Mouse (Mus musculus) kidney, embryonic 14.5 days (tissue): ENCODE data around the gene Lig4. TPM values are rescaled to one million over a fixed set of nuclear protein-coding genes. Genes with fewer than 3 reads are reported as not detected.

Source experiments
- ATAC-seq: fragments of 200-750 bp; cut with Nextera tagmentation; 2 replicates; pipeline ENCODE4 v1.8.0; 2017; ENCODE audit warnings: moderate number of reproducible peaks, mild to moderate bottlenecking, moderate TSS enrichment, moderate library complexity; ENCODE audit not compliant: low FRiP score, low TSS enrichment
- H3K27ac ChIP-seq: fragments of 300-500 bp; sonication (generic); 2 replicates; pipeline ENCODE4 v1.5.1; 2014; ENCODE audit warnings: low read depth, mild to moderate bottlenecking, low read length, moderate library complexity, mixed read lengths
- H3K27me3 ChIP-seq: fragments of 300-500 bp; sonication (generic); 2 replicates; pipeline ENCODE4 v1.6.1; 2014; ENCODE audit warnings: mild to moderate bottlenecking, low read length; ENCODE audit not compliant: control insufficient read depth, insufficient read depth
- H3K36me3 ChIP-seq: fragments of 300-500 bp; sonication (generic); 2 replicates; pipeline ENCODE4 v1.6.1; 2014; ENCODE audit warnings: low read length, mixed read lengths; ENCODE audit not compliant: control insufficient read depth, insufficient read depth
- H3K4me1 ChIP-seq: fragments of 300-500 bp; sonication (generic); 2 replicates; pipeline ENCODE4 v1.6.1; 2014; ENCODE audit warnings: low read length, mixed read lengths; ENCODE audit not compliant: control insufficient read depth, insufficient read depth
- H3K4me2 ChIP-seq: fragments of 300-500 bp; sonication (generic); replicated peaks from 2 replicates; pipeline ENCODE4 v1.6.1; 2014; ENCODE audit warnings: low read depth, mild to moderate bottlenecking, low read length
- H3K4me3 ChIP-seq: fragments of 300-500 bp; sonication (generic); 2 replicates; pipeline ENCODE4 v1.5.1; 2014; ENCODE audit warnings: mild to moderate bottlenecking, low read length
- H3K9ac ChIP-seq: fragments of 300-500 bp; sonication (generic); 2 replicates; pipeline ENCODE4 v1.6.1; 2014; ENCODE audit warnings: low read depth, mild to moderate bottlenecking, low read length, moderate library complexity
- H3K9me3 ChIP-seq: fragments of 300-500 bp; sonication (generic); 2 replicates; pipeline ENCODE4 v1.6.1; 2016; ENCODE audit warnings: low read length; ENCODE audit not compliant: control insufficient read depth
- WGBS: fragments of 180-500 bp; shearing (Covaris S2); extraction: QIAGEN DNeasy Blood & Tissue Kit; methylation state at CpG from one replicate; pipeline ENCODE4 v1.1.7; 2014; 5-methylcytosine and 5-hydroxymethylcytosine counted together
- polyA plus RNA-seq: library from polyadenylated mRNA; unstranded; fragments of >200 nt; fragmentation: Nextera tagmentation; extraction: Ambion mirVana; gene quantifications from 2 replicates; pipeline ENCODE4 v1.2.1, GENCODE M21; 2014

The Lig4 gene
- polyA plus RNA-seq, 1 experiment from 2014 or later: 5.8 TPM

DNA sequence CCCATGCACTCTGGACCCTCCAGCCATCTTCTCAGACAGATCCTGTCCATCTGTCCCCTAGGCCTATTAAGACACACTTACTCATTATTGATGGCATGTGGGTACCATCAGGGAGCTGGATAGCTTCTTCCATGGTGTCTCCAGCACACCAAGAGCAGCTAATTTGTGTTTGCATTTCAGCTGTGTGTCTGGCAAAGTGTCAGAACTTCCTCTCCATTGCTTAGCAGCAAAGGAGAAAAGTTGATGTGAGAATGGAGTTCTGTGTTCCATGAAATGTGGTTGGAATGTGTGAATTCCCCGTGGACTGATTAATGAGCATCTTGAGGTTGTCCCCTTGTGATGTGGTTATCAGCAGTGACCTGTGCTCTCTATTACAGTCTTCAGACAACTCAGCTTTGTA, 2.3 kb upstream of the Lig4 start:
- Histone ChIP-seq H3K9me3 (no peaks in the 10 kb centered on the region), H3K4me1 (peaks cover 16% of the 10 kb centered on the region), H3K9ac (no peak overlapping the region), H3K27ac (no peak overlapping the region), H3K36me3 (peaks cover 8% of the 10 kb centered on the region; the same call in 1 of the 2 replicates), H3K4me3 (no peak overlapping the region), H3K27me3 (no peaks in the 10 kb centered on the region), H3K4me2 (no peak overlapping the region)
- ATAC-seq: no peak
- WGBS: 87% methylated on average over 1 of the region's 1 CpGs

DNA sequence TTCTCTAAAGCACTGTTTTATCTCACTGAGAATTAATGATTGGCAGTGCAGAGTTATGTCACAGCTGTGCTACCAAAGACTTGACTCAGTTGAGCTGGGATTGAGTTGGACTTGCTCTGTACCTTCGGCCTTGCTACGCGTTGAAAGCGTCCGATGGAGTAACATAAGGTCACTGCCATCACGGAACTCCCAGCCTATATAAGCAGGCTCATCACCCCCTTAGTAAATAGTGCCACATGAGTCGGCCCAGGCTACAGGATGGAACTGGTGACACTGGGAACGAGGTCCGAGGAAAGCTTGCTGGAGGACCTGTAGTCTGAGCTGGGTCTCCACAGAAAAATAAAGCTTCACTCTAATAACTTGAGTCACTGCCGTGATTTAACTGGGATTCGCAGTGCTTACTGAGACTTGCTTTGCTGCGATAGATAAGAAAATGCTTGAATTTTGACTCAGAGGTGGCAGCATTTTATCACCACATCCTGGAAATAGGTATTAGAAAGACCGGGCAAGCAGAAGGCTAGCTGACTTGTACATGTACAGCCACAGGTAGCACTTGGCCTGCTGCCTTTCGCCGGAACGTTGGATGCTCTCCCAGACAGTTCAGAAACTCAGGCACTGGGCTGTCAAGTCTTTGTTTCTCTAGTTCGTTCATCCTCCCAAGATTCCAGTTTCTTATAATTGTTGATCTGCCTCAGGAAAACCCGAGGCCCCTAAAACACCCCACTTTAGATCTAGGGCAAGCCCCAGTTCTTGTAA, 1.2 kb upstream of the Lig4 start:
- Histone ChIP-seq H3K4me1 (peaks cover 16% of the 10 kb centered on the region), H3K27ac (no peak overlapping the region), H3K9ac (peak overlapping the region; percentile 93), H3K4me2 (peak overlapping the region; percentile 78), H3K36me3 (peaks cover 3% of the 10 kb centered on the region; the same call in 1 of the 2 replicates), H3K27me3 (no peaks in the 10 kb centered on the region), H3K4me3 (peak overlapping the region; percentile 91), H3K9me3 (no peaks in the 10 kb centered on the region)
- ATAC-seq: no peak
- WGBS: 55% methylated on average over 18 of the region's 18 CpGs

DNA sequence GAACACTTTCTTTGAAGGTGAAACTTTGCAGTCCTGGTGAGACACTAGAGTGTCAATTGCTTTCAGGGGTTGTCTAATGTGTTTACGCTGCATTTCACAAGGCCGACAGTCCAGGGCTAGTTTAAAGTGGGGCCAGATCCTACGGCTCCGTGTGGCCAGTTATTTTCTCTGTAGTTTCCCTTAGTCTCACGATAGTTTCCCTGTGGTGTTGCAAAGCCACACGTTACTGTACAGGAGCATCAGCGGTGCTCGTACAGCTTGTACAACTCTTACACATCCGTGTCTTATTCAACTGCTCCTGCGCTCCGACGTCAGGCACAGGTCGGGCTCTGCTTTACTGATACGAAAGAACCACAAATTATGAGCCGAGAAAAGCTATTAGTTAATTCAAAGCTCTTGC, 470 bp downstream of the Lig4 start:
- H3K9ac ChIP-seq: peak overlapping the region; percentile 93
- H3K9me3 ChIP-seq: no peaks in the 10 kb centered on the region
- peak overlapping the region; percentile 78 for H3K4me2 ChIP-seq
- 33% methylated on average over 15 of the region's 15 CpGs for WGBS
- no peak for ATAC-seq
- peak overlapping the region; percentile 91 for H3K4me3 ChIP-seq
- peak overlapping the region; percentile 74; the same call in 1 of the 2 replicates for H3K27ac ChIP-seq
- H3K36me3 ChIP-seq: peaks cover 16% of the 10 kb centered on the region
- H3K27me3 ChIP-seq: no peaks in the 10 kb centered on the region
- H3K4me1 ChIP-seq: peaks cover 16% of the 10 kb centered on the region

DNA sequence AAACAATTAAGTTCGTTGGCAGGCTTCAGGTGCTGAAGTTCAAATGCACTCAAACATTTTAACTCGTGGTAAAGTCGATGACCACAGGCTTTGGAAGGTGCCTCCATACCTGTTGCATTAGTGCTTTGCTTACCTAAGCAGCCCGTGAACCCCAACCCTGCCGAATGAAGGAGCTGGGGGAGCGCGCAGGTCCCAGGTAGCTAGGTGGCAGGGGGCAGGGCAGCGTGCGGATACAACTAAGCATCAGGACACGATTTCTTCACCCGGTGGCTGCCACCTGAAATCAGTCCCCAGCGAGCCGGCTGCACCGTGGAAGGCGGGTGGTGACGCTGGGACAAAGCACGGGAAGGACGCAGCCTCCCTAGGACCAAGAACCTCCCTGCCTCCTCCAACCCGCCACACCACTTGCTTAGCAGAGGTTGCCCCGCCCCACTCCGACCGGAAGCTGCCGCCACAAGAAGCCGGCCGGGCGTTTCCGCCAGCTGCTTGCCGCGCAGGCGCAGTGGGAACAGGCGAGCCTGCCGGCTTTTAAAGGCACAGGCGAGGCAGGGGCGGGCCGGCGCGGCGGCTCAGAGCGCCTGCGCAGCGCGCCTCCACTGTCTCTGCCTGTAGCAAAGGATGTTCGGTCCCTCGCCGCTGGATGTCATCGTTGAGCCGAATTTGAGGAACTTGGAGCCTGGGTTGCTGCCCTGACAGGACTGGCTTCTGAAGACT, 1.4 kb downstream of the Lig4 start:
- Histone ChIP-seq H3K9me3 (no peaks in the 10 kb centered on the region), H3K9ac (peak overlapping the region; percentile 75), H3K4me3 (peak overlapping the region; percentile 66), H3K36me3 (peaks cover 25% of the 10 kb centered on the region), H3K27ac (peak overlapping the region; percentile 47; the same call in 1 of the 2 replicates), H3K27me3 (no peaks in the 10 kb centered on the region), H3K4me1 (peaks cover 16% of the 10 kb centered on the region), H3K4me2 (peak overlapping the region; percentile 78)
- WGBS: under 1% methylated on average over 47 of the region's 47 CpGs
- ATAC-seq: peak; percentile 96

DNA sequence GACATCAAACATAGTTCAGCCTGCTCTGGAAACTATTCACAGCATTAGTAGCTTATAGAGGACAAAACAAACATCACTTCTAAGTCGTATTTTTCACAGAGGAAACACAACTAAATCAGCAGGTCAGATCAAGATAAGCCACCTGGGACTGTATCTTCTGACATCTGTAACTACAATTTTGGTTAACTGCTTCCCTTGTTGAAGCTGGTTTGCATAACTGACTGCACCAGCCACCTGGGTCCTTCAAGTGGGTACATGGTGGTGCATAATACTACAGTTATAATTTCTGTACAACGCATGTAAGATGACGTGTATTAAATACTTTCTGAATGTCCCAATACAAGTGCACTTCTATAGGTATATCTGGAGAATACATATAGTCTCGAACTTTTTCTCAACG, 2.2 kb downstream of the Lig4 start:
- peak overlapping the region; percentile 66 for H3K4me3 ChIP-seq
- no peak for ATAC-seq
- H3K27ac ChIP-seq: no peak overlapping the region
- peaks cover 16% of the 10 kb centered on the region for H3K4me1 ChIP-seq
- 42% methylated on average over 5 of the region's 5 CpGs for WGBS
- no peaks in the 10 kb centered on the region for H3K27me3 ChIP-seq
- peaks cover 27% of the 10 kb centered on the region for H3K36me3 ChIP-seq
- peak overlapping the region; percentile 61 for H3K4me2 ChIP-seq
- H3K9me3 ChIP-seq: no peaks in the 10 kb centered on the region
- peak overlapping the region; percentile 75; the same call in 1 of the 2 replicates for H3K9ac ChIP-seq

DNA sequence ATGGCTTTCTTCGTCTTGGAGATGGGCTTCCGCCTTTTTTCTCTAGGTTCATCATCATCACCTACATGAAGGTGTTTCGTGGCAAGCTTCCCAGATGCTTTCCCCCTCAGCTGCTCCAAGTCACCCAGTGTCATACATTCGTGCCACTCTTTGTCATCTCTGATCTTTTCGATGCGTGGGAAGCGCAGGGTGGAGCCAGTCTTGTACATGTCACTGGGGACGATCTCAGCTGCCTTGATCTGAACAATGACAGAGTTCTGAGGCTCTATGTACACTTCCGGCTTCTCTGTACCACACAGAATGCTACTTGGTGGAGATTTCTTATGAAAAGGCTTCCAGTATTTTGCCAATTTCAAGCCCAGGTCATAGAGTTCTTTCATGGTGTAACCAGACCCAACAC, 5.6 kb downstream of the Lig4 start:
- no peak overlapping the region for H3K9ac ChIP-seq
- H3K4me3 ChIP-seq: no peak overlapping the region
- H3K36me3 ChIP-seq: peaks cover 30% of the 10 kb centered on the region
- H3K4me1 ChIP-seq: no peaks in the 10 kb centered on the region; the same call in 1 of the 2 replicates
- no peak for ATAC-seq
- no peaks in the 10 kb centered on the region for H3K27me3 ChIP-seq
- 94% methylated on average over 9 of the region's 9 CpGs for WGBS
- H3K27ac ChIP-seq: no peak overlapping the region
- H3K9me3 ChIP-seq: no peaks in the 10 kb centered on the region
- no peak overlapping the region for H3K4me2 ChIP-seq

DNA sequence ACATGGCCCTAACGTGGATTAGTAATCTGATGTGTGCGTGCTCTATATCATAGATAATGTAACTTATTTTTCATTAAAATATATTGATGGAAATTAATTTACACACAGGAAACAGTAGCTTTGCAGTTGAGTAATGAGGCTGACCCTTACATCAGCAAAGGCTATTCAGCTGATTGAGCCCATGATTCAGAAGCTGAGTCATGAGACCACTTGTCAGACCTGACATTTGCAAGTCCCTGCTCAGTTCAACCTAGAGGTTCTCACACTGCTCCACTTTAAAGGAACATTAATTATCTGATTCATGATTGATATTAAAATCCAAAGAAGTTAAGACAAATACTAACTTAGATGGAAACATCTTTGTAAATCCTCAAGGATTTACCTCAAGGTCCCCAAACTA, 17.6 kb downstream of the Lig4 start:
- H3K27me3 ChIP-seq: no peaks in the 10 kb centered on the region
- no peak overlapping the region for H3K27ac ChIP-seq
- H3K9ac ChIP-seq: no peak overlapping the region
- ATAC-seq: no peak
- 85% methylated on average over 2 of the region's 2 CpGs for WGBS
- H3K36me3 ChIP-seq: no peaks in the 10 kb centered on the region
- no peaks in the 10 kb centered on the region for H3K9me3 ChIP-seq
- no peak overlapping the region for H3K4me2 ChIP-seq
- H3K4me3 ChIP-seq: no peak overlapping the region
- H3K4me1 ChIP-seq: no peaks in the 10 kb centered on the region

DNA sequence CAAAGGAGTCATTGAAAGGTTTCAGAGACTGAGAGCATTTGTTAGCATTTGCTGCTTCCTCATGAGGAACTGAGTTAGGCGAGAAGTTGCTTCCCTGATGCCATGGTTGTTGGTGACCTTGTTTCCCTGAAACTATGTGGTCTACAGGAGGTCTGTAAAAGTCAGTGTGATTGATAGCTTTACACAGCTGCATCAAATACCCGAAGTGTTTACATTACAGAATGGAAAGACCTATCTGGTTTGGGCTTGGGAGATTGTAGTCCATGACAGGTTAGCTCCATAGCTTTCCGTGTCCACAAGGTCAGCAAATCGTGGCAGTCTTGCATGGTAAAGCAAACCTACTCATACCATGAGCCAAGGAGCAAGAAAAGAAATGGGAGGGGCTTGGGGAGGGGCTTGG, 19.1 kb downstream of the Lig4 start:
- no peaks in the 10 kb centered on the region for H3K9me3 ChIP-seq
- H3K36me3 ChIP-seq: no peaks in the 10 kb centered on the region
- no peak overlapping the region for H3K27ac ChIP-seq
- no peak overlapping the region for H3K4me3 ChIP-seq
- H3K27me3 ChIP-seq: no peaks in the 10 kb centered on the region
- H3K4me2 ChIP-seq: no peak overlapping the region
- no peak for ATAC-seq
- H3K9ac ChIP-seq: no peak overlapping the region
- no peaks in the 10 kb centered on the region for H3K4me1 ChIP-seq
- 53% methylated on average over 4 of the region's 4 CpGs for WGBS
